Mouse (Mus musculus) kidney, adult 9 months (tissue): ENCODE results near the gene B3gnt4.
A peak's percentile ranks its signal among the peaks of the same experiment; 100 is the strongest.

Experiments used
- DNase-seq: peaks from one replicate; pipeline ENCODE4 v3.0.0; 2022

The B3gnt4 gene

GRCm38 (mm10) chr5:123528641-123529040, 18.4 kb downstream of the B3gnt4 start:
- DNase-seq: no peak

GRCm38 (mm10) chr5:123530056-123530455, 19.8 kb downstream of the B3gnt4 start:
- DNase-seq: no peak

- no peak for DNase-seq
These were observed 23.5 kb downstream of the B3gnt4 start for GRCm38 (mm10) chr5:123533801-123534200.

- no peak for DNase-seq
These were observed 45.4 kb downstream of the B3gnt4 start for GRCm38 (mm10) chr5:123555693-123556092.

- DNase-seq: peak; percentile 86
These were observed 46.2 kb downstream of the B3gnt4 start for GRCm38 (mm10) chr5:123556451-123556850.

- no peak for DNase-seq
These were observed 49.3 kb downstream of the B3gnt4 start for GRCm38 (mm10) chr5:123559588-123559987.

GRCm38 (mm10) chr5:123561128-123561527, 50.9 kb downstream of the B3gnt4 start:
- no peak for DNase-seq
